Mouse (Mus musculus) kidney, adult 2 months (tissue): Measurements from ENCODE around the gene Gm49380.

ENCODE experiments used
- CTCF ChIP-seq: fragments of 200-500 bp; conservative IDR thresholded peaks from 2 replicates; pipeline ENCODE4 v1.5.1; 2011; ENCODE audit warnings: low read depth, mild to moderate bottlenecking, control low read depth, low read length, moderate library complexity, mixed read lengths; ENCODE audit not compliant: insufficient read depth, insufficient read length
- POLR2A ChIP-seq: fragments of 200-500 bp; IDR thresholded peaks from one replicate; pipeline ENCODE4 v1.6.1; 2011; ENCODE audit warnings: low read depth, low read length, control low read depth

DNA sequence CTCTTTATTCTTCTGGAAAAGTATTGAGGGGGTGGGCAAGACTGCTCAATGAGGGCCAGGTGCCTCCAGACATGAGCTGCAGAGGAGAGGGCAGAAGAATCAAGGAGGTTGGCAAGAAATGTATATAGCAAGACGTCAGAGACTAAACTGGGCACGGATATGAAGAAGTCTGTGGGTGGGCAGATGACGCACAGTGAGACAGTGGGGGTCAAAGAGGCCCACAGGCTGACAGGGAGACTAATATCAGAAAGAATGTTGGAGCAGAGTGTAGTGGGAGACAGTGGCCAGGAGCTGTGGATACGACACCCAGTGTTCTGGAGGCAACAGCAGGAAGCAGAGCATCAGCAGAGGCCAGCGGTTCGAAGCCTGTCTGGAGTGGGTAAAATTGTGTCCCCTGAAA is 54.7 kb downstream of the Gm49380 start:
- TF ChIP-seq CTCF = no peak
- TF ChIP-seq POLR2A = no peak
